Mouse (Mus musculus): ENCODE results near the gene Mrpl18.

DNA sequence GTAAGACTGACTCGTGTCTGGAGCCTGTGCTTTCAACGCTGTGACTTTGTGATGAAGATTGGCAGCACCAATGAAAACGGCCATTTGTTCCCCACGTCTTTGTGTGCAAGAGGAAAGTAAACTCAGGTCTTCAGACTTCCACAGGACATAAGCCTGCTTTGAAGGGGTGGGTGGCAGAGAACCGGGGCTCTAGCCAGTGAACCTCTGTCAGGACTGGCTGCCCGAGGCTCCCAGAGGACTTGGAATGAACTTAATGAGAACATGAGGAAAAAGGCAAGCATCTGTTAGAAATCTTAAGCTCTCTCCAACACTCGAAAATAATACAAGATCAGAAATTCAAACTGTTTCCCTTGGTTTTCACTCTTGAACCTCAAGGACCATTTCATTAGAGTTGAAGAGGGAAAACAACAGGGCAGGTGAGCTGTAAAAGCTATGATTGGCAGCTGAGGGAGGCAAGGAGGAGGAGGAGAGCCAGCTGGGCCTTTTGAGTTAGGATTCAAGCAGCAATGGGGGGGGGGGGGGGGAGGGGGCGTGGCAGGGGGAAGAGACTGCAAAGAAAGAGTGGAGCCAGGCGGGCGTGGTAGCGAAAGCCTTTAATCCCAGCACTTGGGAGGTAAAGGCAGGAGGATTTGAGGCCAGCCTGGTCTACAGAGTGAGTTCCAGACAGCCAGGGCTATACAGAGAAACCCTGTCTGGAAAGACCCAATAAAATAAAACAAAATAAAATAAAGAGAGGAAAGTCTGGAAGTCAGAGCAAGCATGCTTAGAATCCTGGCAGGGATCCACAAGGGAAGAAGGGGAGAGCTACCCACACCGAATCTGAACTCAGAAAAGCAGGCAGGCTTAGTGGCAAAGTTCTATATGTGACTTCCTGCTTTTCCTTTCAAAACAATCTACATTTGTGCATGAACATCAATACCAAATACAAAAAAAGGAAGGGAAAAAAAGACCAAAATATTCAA is 12.5 kb downstream of the Mrpl18 start:
- no peak for TF ChIP-seq CTCF (IDR thresholded peaks at IDR 0.05; ENCODE audit: low read depth)
- no peak for TF ChIP-seq EP300 (IDR thresholded peaks at IDR 0.05; ENCODE audit: low read depth)
